Mouse (Mus musculus) 3134 (cell line): ENCODE measurements around the gene Vmn1r89.

ENCODE experiments used
- DNase-seq: peaks from one replicate; pipeline ENCODE4 v3.0.0-alpha.2; 2011; ENCODE audit warnings: low spot score; ENCODE audit not compliant: insufficient read length; ENCODE audit errors: extremely low read depth

The Vmn1r89 gene

DNA sequence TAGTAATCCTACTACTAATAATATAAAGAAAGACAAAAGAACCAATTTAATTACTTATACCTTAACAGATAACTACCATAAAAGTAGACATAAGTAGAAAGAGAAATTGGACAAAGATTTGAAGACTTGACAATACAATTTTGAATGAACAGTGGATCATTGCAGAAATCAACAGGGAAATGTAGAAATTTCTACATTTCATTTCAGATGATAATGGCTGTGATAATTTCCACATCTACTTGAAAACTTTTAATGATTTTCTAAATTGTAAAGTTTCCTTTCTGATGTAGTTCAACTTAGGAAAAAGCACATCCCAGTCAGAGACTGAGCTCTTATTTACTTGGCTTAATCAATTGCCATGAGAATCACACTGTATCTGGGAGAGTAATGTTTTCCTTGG is at the start of gene Vmn1r89:
TSS of gene Vmn1r89 (plus strand) at position 301 of the 400 bp plus-strand sequence.
- DNase-seq, result no peak

DNA sequence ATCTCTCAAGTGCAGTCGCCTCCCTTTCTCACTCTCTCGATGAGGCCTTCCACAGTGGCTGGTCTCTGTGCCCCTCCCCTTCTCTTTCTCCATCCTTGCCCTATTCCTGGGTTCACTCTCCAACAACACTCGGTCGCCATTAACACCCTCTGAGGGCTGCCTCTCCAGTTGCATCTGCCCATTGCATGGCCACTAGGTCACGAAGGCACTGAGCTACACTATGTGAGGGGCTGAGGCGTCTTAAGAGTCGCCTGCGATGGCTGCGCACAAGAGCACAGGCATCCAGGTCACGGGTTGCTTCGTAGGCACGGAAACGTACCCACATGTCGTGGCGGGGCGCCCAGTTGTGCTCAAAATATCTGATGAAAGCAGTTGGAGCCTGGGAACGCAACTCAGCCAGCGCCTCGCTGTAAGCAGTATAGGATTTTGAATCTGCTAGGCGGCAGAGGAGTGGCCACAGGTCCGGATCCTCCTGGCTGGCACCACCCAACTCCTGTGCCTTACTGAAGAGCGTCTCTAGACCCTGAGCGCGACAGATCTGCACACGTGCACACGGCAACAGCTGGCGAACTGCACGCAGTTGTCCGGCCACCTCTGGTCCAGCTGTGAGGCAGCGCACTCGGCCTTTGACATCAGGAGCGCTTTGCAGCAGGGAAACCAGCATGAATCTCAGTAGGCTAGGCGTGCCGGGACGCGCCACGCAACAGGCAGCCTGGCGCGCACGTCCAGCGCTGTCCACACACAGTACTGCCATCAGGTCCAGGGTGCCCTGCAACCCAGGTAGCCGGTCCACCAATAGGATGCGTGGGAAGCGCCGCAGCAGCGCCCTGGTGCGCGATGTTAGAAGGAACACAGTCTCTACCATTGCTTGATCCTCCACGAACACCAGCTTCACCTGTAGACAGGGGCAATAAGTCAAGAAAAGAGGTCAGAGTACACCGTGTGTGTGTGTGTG is 48.2 kb downstream of the Vmn1r89 start:
- DNase-seq, result no peak

DNA sequence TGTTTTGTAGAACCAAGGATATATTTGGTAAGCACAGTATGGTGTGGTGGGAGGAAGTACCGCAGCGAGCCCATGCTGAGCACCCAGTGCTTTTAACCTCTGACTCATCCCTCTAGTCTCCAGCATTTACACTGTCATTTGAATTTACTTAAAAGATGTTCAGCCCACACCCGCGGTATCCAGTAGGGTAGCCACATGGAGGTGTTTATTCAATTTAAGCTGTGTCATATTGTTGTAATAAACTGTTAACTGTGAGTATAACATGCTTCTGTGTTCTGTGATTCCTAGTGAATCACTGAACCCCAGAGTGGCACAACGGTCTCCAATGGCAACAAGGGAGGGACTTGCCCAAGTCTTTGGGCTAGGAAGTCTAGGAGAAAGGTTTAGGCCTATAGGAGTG is 51.0 kb downstream of the Vmn1r89 start:
- DNase-seq, result no peak

DNA sequence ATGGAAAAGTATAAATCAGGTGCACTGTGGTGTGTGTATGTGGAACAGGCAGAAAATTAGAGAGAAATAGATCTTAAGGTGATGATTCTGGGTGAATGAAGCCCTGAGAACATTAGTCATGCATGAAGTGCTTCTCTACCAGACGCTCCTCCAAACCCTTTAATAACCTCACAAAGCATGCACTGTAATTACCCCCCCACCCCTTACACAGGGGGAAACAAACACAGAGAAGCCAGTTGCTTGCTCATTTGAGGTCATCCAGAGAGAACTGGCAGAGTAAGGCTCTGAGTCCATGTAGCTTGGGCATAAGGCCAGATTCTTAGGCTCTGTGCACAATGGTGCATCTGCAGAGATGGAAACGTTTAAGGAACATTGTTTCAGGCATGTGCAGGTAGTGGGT is 51.6 kb downstream of the Vmn1r89 start:
- no peak for DNase-seq

DNA sequence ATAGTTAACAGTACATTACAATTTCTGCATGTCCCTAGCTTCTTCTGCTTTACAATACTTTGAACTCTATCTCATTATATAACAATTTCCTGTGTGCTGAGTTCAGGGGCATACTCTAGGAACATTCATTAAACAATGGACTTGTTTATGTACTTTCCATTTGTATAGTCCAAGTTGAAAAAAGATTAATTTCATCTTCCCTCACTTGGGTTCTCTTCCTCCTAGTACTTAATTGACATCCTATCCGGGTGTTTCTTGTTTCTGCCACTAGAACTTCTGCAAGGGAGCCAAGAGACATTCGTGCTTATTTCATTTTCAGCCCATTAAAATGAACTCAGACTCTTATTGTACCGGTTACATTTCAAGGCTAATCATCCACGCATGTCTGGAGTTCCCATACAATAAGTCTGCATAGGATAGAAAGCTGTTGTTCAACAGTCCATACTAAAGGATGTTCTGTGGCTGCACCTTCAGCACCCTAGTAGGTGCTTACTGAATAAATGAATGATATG is 56.0 kb downstream of the Vmn1r89 start:
- DNase-seq, result no peak

DNA sequence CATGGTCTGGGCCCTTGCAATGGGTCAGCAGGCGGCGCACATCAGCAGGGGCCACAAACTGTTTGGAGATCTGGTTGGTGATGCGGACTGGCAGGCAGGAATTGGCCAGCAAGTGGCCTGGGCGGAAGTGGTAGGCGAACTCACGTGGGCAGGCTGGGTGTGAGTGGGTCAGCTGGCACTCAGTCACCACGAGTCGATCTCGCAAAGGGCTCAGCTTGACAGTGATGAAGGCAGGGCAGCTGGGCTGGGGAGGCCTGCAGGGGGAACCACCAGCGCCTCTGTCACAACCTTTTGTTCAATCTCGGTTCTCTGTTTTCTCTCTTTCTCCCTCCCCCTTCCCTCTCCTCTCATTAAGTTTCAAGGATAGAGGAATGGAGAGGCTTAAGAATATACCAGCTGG is 56.6 kb downstream of the Vmn1r89 start:
- no peak for DNase-seq
